Mouse (Mus musculus) bone marrow macrophage, adult 2 months (primary cell): Measurements from ENCODE around the gene Gpd2.

Experiments used
- CTCF ChIP-seq: IDR thresholded peaks from 2 replicates; pipeline ENCODE4 v1.5.1; 2012; ENCODE audit warnings: low read depth, mild to moderate bottlenecking, low read length, moderate library complexity
- POLR2A ChIP-seq: IDR thresholded peaks from 2 replicates; pipeline ENCODE4 v1.6.1; 2012; ENCODE audit warnings: mild to moderate bottlenecking, low read depth, low read length, borderline replicate concordance

- TF ChIP-seq POLR2A: no peak
- no peak for TF ChIP-seq CTCF
These were observed 31.4 kb downstream of the Gpd2 start for GRCm38 (mm10) chr2:57268839-57269238.
